Mouse (Mus musculus): ENCODE data around the gene Gm12248. TPM values are rescaled to one million over a fixed set of nuclear protein-coding genes. Genes with fewer than 3 reads are reported as not detected.

Gene Gm12248
- polyA plus RNA-seq, 1 experiment from 2014 or later, result not detected

DNA sequence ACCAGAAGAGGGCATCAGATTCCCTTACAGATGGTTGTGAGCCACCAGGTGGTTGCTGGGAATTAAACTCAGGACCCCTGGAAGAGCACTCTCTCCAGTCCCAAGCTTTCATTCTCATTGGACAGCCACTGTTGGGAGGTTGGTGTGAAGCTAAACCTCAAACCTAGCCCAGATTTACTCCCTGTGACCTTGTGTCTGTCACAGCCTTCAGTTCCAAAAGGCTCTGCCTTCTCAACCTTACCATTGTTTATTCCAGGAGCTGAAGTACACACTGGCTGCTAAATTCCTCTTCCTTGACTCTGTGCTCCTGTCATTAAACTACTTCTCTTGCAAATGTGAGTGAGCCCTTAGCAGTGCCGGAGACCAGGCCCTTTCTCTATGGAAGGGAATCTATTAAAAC lies 64.0 kb downstream of the Gm12248 start:
- H3K4me2 ChIP-seq, result no peak overlapping the region
- no peaks in the 10 kb centered on the region for H3K36me3 ChIP-seq
- H3K27me3 ChIP-seq, result no peaks in the 10 kb centered on the region
- H3K4me3 ChIP-seq, result no peak overlapping the region
- H3K9ac ChIP-seq, result no peak overlapping the region
- no peak for ATAC-seq (replicated peaks; ENCODE audit: insufficient number of reproducible peaks, insufficient read depth, low FRiP score, low read depth)
- peaks cover 69% of the 10 kb centered on the region for H3K4me1 ChIP-seq (replicated peaks)
- no peak overlapping the region for H3K27ac ChIP-seq
- WGBS, result 89% methylated on average over 1 of the region's 1 CpGs
- H3K9me3 ChIP-seq (replicated peaks), result no peaks in the 10 kb centered on the region

DNA sequence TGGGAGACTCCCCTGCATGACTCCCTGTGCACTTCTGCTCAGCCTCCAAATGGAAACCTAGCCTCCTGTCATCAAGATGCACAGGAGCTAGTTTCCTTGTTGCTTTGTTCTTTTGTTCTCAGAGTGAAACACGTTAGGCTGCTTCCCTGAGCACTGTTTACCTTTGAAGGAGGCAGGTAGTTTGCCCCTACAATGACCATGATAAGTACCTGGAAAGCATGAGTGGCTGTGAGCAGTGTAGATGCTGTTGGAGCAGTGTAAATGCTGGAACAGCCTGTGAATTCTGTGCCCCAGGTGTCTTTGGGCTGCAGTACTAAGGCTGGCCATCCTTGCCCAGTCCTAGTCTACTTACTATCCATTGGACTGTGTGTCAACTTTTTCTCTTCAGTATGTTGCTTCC lies 66.1 kb downstream of the Gm12248 start:
- Histone ChIP-seq H3K36me3 (no peaks in the 10 kb centered on the region), H3K4me2 (no peak overlapping the region), H3K4me3 (no peak overlapping the region), H3K9ac (no peak overlapping the region), H3K4me1 (replicated peaks) (peaks cover 58% of the 10 kb centered on the region), H3K27me3 (no peaks in the 10 kb centered on the region), H3K27ac (no peak overlapping the region), H3K9me3 (replicated peaks) (no peaks in the 10 kb centered on the region)
- ATAC-seq (replicated peaks; ENCODE audit: insufficient number of reproducible peaks, insufficient read depth, low FRiP score, low read depth), result no peak
- 78% methylated on average over 1 of the region's 1 CpGs for WGBS

DNA sequence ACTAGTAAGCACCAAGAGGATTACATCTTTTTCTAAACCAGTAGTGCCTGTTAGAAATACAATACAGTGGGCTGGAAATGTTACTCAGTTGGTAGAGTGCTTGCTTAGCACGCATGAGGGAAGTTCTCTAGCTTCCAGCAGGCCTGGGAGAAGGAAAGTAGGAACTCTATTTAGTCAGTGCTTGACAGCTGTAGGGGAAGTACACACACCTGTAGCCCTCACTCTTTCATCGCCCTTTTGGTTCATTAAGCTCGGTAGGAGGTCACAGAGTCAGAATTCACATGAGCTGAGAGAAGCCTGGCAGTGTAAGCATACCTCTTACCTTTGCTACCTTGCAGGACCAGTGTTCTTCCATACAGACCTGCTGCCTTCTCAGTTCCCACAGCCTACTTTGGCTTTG lies 66.6 kb downstream of the Gm12248 start:
- Histone ChIP-seq H3K9me3 (replicated peaks) (no peaks in the 10 kb centered on the region), H3K27me3 (no peaks in the 10 kb centered on the region), H3K4me1 (replicated peaks) (peaks cover 58% of the 10 kb centered on the region), H3K27ac (no peak overlapping the region), H3K9ac (no peak overlapping the region), H3K4me2 (no peak overlapping the region), H3K36me3 (no peaks in the 10 kb centered on the region), H3K4me3 (no peak overlapping the region)
- WGBS, result 58% methylated on average over 3 of the region's 3 CpGs
- ATAC-seq (replicated peaks; ENCODE audit: insufficient number of reproducible peaks, insufficient read depth, low FRiP score, low read depth), result no peak

DNA sequence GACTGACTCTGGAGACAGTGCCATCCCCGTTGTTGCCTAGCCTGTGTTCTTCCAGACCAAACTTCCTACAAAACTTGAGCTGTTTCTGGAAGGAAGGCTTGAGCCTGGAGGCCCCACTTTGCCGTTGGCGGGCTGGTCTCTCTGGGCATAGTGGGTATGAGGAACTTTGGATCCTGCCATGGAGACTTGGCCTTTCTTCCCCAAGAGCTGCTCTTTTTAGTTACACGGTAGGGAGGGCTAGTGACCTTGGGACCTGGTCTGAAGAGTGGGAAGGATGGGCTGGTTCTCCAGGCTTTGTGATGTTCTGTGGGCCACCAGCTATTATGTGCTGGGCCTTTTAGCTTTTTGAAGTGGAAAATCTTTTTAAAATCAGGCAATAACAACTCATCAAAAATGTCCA lies 67.1 kb downstream of the Gm12248 start:
- Histone ChIP-seq H3K27ac (no peak overlapping the region), H3K9ac (no peak overlapping the region)
- 72% methylated on average over 4 of the region's 4 CpGs for WGBS

DNA sequence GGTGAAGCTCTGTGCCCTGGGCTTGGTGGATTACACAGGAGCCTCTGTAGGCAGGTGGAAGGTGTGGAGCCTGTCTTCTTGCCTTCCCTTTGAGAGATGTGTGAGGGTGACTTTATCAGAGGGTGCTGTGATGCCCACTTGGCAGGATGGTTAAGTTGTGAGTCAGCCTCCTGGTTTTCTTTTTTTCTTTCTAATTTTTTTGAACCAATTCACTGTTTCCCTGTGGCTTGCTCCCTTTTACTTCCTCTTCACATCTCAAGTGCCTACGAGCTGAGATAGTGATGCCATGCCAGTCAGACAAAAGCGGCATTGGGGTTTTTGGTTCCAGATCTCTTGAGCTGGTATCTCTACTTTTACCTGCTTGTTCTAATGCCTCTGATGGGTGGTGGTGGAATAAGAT lies 68.3 kb downstream of the Gm12248 start:
- Histone ChIP-seq H3K27me3 (no peaks in the 10 kb centered on the region), H3K36me3 (no peaks in the 10 kb centered on the region), H3K4me1 (replicated peaks) (peaks cover 61% of the 10 kb centered on the region), H3K9ac (no peak overlapping the region), H3K4me3 (no peak overlapping the region), H3K9me3 (replicated peaks) (no peaks in the 10 kb centered on the region), H3K4me2 (no peak overlapping the region), H3K27ac (no peak overlapping the region; the same call in 1 of the 2 replicates)
- no peak for ATAC-seq (replicated peaks; ENCODE audit: insufficient number of reproducible peaks, insufficient read depth, low FRiP score, low read depth)
- WGBS, result 44% methylated on average over 2 of the region's 2 CpGs

More for the DNA sequence above, 67.1 kb downstream of the Gm12248 start:
- peaks cover 58% of the 10 kb centered on the region for H3K4me1 ChIP-seq (replicated peaks)
- no peaks in the 10 kb centered on the region for H3K36me3 ChIP-seq
- H3K27me3 ChIP-seq, result no peaks in the 10 kb centered on the region
- no peak for ATAC-seq (replicated peaks; ENCODE audit: insufficient number of reproducible peaks, insufficient read depth, low FRiP score, low read depth)
- H3K9me3 ChIP-seq (replicated peaks), result no peaks in the 10 kb centered on the region
- H3K4me3 ChIP-seq, result no peak overlapping the region
- no peak overlapping the region for H3K4me2 ChIP-seq

DNA sequence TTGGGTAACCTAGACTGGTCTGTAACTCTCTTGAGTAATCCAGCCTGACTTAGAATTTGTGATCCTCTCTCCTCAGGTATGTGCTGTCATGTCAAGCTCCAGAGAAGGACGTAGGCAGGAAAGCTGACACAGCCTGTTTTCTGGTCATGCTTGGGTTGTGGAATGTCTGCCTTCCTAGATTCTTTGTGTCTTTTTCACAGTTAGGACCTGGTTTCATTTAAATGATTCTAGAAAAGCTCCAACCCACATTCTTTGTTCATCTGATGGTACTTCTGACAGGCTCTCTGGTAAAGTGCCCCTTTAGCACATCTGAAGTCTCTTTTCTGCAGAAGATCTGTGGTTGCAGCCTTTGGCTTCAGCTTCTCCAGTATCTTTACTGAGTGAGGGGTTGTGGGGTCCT lies 68.7 kb downstream of the Gm12248 start:
- H3K9ac ChIP-seq, result no peak overlapping the region
- peaks cover 62% of the 10 kb centered on the region for H3K4me1 ChIP-seq (replicated peaks)

DNA sequence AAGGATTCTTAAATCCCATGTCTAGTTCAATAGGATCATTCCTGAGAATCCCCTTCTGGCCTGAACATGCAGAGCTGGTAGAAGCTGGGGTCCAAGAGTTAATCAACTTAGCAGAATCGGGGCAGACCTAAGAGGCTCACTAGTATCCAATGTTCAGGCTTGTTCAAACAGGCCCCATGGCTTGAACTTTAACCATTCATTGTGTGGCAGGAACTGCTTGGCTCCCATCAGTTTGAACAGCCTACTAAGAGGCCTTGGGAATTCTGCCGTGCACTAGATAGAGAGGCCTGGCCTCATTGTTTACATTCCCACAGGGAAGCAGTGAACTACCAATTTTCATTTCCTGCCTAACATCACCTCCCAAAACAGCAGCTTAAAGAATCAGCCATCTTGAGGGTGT lies 71.3 kb downstream of the Gm12248 start:
- WGBS, result 17% methylated on average over 2 of the region's 2 CpGs
- ATAC-seq (replicated peaks; ENCODE audit: insufficient number of reproducible peaks, insufficient read depth, low FRiP score, low read depth), result no peak
- Histone ChIP-seq H3K4me1 (replicated peaks) (peaks cover 76% of the 10 kb centered on the region), H3K9ac (no peak overlapping the region), H3K9me3 (replicated peaks) (no peaks in the 10 kb centered on the region), H3K27ac (peak overlapping the region; percentile 67), H3K4me3 (no peak overlapping the region), H3K36me3 (no peaks in the 10 kb centered on the region), H3K27me3 (no peaks in the 10 kb centered on the region), H3K4me2 (no peak overlapping the region)

More for the DNA sequence above, 68.7 kb downstream of the Gm12248 start:
- 58% methylated on average over 1 of the region's 1 CpGs for WGBS
- H3K36me3 ChIP-seq, result no peaks in the 10 kb centered on the region
- no peaks in the 10 kb centered on the region for H3K9me3 ChIP-seq (replicated peaks)
- H3K27me3 ChIP-seq, result no peaks in the 10 kb centered on the region
- no peak overlapping the region for H3K4me3 ChIP-seq
- H3K27ac ChIP-seq, result no peak overlapping the region; the same call in 1 of the 2 replicates
- ATAC-seq (replicated peaks; ENCODE audit: insufficient number of reproducible peaks, insufficient read depth, low FRiP score, low read depth), result no peak
- H3K4me2 ChIP-seq, result no peak overlapping the region

DNA sequence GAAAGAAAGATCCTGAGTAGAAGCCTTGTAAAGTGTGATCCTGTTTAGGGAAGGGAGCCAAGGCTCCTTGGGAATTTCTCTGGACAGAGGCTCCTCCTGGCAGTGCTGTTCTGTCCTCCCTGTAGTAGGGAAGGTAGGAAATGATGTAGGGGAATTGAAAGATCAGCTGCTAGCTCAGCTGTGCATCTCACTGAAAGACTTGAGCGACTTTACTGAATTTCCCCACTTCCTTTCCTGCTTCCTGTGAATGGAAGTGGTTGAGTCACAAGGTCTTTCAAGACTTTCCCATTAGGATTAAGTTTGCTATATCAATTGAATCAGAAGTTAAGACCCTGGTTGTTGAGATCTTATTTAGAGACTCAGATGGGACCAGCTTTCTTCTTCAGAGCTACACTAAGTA lies 71.8 kb downstream of the Gm12248 start:
- H3K9me3 ChIP-seq (replicated peaks), result no peaks in the 10 kb centered on the region
- peaks cover 77% of the 10 kb centered on the region for H3K4me1 ChIP-seq (replicated peaks)
- peak overlapping the region; percentile 36; the same call in 1 of the 2 replicates for H3K4me2 ChIP-seq
- H3K36me3 ChIP-seq, result no peaks in the 10 kb centered on the region
- ATAC-seq (replicated peaks; ENCODE audit: insufficient number of reproducible peaks, insufficient read depth, low FRiP score, low read depth), result no peak
- H3K27ac ChIP-seq, result peak overlapping the region; percentile 67
- no peak overlapping the region for H3K9ac ChIP-seq
- H3K27me3 ChIP-seq, result no peaks in the 10 kb centered on the region
- H3K4me3 ChIP-seq, result no peak overlapping the region
- WGBS, result 27% methylated on average over 1 of the region's 1 CpGs

DNA sequence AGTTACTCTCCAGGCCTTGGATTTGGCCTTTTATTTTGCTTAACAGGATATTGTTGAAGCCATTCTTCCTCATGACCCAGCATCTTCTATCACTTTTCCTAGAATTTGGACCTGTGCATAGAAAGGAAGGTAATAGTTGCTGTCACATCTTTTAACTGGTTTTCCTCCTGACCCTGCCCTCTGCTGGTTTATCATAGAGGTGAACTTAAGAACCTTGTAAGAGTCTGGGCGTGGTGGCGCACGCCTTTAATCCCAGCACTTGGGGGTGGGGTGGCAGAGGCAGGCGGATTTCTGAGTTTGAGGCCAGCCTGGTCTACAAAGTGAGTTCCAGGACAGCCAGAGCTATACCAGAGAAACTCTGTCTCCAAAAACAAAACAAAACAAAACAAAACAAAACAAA lies 74.2 kb downstream of the Gm12248 start:
- Histone ChIP-seq H3K9ac (no peak overlapping the region), H3K9me3 (replicated peaks) (no peaks in the 10 kb centered on the region), H3K4me3 (no peak overlapping the region), H3K27ac (no peak overlapping the region), H3K27me3 (no peaks in the 10 kb centered on the region), H3K36me3 (no peaks in the 10 kb centered on the region), H3K4me2 (no peak overlapping the region), H3K4me1 (replicated peaks) (peaks cover 76% of the 10 kb centered on the region)
- ATAC-seq (replicated peaks; ENCODE audit: insufficient number of reproducible peaks, insufficient read depth, low FRiP score, low read depth), result no peak
- 79% methylated on average over 4 of the region's 4 CpGs for WGBS

DNA sequence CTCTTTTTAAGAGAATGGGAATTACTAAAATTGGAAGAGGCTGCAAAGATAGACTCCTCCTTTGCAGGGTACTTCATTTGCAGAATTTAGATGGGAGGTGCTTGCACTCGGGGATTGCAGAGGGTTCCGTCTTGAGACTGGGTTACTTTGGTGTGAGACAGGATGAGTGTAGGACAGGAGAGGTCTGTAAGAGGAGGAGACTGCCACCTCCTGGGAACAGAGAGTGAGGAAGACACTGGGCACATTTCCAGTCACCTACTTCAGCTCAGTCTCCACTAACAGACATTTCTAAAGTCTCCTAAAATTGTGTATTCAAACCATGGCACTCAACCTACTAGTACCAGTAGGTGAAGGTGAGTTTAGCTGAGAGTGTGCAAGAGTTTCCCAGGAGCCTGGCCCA lies 74.6 kb downstream of the Gm12248 start:
- no peaks in the 10 kb centered on the region for H3K9me3 ChIP-seq (replicated peaks)
- no peak overlapping the region for H3K4me3 ChIP-seq

DNA sequence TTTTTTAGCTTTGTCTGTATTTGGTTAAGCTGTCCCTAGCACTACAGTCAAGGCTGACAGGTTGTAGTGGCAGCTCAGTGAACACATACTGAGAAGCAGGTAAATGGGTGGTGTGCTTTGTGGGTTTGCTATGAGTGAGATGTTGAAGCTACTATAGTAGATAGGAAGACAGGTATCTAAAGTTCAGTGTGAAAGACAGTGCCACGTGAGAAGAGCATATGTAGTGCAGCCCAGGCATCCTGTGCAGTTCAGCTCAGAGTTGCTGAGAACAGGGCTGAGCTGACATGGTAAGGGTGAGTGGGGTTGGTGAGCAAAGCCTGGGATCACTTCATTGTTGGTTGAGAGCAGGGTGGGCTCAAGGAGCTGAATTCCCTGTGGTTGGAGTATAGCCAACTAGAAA lies 75.5 kb downstream of the Gm12248 start:
- Histone ChIP-seq H3K9me3 (replicated peaks) (no peaks in the 10 kb centered on the region), H3K4me3 (no peak overlapping the region), H3K36me3 (no peaks in the 10 kb centered on the region), H3K27ac (peak overlapping the region; percentile 60), H3K27me3 (no peaks in the 10 kb centered on the region), H3K4me1 (replicated peaks) (peaks cover 85% of the 10 kb centered on the region), H3K9ac (no peak overlapping the region), H3K4me2 (no peak overlapping the region)
- no peak for ATAC-seq (replicated peaks; ENCODE audit: insufficient number of reproducible peaks, insufficient read depth, low FRiP score, low read depth)
- WGBS, result 40% methylated on average over 1 of the region's 1 CpGs

More for the DNA sequence above, 74.6 kb downstream of the Gm12248 start:
- no peak for ATAC-seq (replicated peaks; ENCODE audit: insufficient number of reproducible peaks, insufficient read depth, low FRiP score, low read depth)
- WGBS, result 23% methylated on average over 2 of the region's 2 CpGs
- Histone ChIP-seq H3K36me3 (no peaks in the 10 kb centered on the region), H3K4me2 (no peak overlapping the region), H3K27ac (no peak overlapping the region), H3K4me1 (replicated peaks) (peaks cover 78% of the 10 kb centered on the region), H3K27me3 (no peaks in the 10 kb centered on the region), H3K9ac (no peak overlapping the region)

DNA sequence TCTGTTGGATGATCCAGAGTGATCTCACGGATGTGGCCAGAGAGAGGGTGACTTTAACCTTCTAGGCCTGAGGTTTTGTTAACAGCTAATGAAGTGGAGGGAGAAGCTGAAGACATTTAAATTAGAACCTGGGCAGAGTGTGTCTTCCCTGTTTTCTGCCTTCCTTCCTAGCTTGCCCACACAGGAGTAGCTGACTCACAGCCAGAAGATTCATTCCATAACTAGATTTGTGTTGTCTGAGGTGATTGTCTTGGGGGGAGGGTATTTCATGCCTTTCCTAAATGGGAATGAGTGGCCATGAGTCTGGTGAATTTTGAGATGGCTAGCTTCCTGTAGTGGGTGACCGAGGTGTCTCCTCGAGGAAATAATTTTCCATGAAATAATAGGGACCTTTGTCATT lies 76.6 kb downstream of the Gm12248 start:
- no peak for ATAC-seq (replicated peaks; ENCODE audit: insufficient number of reproducible peaks, insufficient read depth, low FRiP score, low read depth)
- H3K27ac ChIP-seq, result peak overlapping the region; percentile 60; the same call in 1 of the 2 replicates
- H3K9me3 ChIP-seq (replicated peaks), result no peaks in the 10 kb centered on the region
- no peak overlapping the region for H3K9ac ChIP-seq
- H3K27me3 ChIP-seq, result no peaks in the 10 kb centered on the region
- H3K4me3 ChIP-seq, result no peak overlapping the region
- no peaks in the 10 kb centered on the region for H3K36me3 ChIP-seq
- 43% methylated on average over 3 of the region's 3 CpGs for WGBS
- H3K4me1 ChIP-seq (replicated peaks), result peaks cover 85% of the 10 kb centered on the region
- H3K4me2 ChIP-seq, result no peak overlapping the region

Data from heart, embryonic 15.5 days (tissue).